Mouse (Mus musculus) forelimb bud, embryonic 11.5 days (tissue): ENCODE results near the gene Znrf1.

Source experiments
- DNase-seq: peaks from one replicate; pipeline ENCODE4 v3.0.0-alpha.2; 2012; ENCODE audit warnings: low read depth, low spot score

Gene Znrf1

DNA sequence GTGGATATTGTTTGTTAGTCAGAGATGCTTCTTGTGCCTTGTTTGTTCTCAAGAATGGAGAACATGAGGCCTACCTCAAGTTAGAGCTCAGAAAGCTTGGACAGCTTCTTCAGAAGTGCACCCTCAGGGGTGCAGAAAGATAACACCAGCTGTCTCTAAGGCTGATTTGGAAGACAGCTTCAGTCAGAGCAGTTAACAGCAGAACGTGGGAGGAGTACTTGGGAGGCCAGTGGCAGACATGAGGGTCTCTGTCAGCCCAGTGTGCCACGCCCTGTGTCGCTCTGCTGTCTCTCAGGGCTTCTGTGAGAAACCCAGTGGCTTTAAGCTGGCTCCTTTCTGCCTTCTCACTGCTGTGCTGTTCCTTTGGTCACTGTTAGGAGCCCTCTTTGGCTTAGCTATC, 32.1 kb downstream of the Znrf1 start:
- DNase-seq = no peak

DNA sequence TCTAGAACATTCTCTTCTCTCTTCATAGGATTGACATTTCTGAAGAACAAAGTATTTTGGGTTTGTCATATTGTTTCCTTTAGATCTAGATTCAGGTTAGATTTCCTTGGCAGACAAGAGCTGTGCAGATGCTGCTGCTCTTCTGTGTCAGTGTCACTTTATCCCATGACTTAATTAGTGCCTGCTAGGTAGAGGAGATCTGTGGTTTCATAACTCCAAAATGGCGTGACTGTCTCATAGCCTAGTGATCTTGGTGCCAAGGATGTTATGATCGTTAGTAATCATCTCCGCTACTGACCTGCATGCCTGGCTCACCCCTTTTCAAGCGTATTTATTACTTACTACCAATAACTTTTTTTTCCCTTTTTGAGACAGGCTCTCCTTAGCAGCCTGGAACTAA, 34.0 kb downstream of the Znrf1 start:
- DNase-seq = no peak

DNA sequence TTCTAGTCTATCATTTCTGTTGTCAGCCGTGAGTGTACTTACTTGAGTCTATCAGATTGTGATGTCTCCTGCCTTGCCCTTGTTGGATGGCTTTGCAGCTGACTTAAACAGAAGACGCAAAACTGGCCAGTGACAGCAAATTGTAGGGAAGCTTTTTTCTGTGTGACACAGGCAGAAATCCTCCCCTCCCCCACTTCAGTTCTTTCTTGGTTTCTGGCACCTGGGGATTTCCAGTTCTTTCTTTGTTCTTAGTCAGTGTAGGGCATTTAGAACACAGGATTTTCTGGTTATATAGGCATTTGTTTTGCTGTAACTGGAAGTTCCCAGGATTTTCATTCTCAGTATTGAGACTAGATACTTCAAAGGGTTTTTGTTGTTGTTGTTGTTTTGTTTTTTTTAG, 34.5 kb downstream of the Znrf1 start:
- DNase-seq = no peak

DNA sequence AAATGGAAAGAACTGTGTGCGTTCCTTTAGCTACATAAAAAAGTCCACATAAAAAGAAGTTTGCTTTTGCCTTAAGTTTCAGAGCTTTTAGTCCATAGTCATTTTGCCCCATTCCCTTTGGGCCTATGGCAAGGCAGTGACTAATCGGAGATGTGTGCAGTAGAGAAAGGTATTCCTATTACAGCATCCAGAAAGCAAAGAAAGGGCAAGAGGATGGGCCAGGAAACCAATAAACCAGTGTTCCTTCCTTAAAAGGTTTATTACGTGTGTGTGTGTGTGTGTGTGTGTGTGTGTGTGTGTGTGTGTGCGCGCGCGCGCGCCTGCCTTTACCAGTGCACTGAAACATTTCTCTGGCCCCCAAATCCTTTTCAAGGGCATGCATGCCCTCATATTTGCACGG, 35.8 kb downstream of the Znrf1 start:
- DNase-seq = no peak

DNA sequence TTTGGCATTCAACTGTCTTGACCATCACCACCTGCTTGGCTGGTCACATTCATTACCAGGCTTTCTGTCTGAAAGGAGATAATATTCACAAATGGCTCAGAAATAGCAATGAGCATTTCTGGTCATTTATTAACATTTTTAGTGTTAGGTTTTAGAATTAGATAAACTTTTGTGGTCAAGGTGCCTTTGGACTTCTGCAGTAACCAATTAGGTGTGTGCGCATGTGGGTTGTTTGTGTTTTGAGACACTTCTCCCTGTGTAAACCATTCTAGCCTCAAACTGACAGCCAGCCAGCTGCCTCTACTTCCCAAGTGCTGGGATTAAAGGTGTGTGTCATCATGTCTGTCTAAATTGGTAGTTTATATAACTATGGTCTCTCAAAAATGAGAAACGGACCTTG, 36.5 kb downstream of the Znrf1 start:
- no peak for DNase-seq

DNA sequence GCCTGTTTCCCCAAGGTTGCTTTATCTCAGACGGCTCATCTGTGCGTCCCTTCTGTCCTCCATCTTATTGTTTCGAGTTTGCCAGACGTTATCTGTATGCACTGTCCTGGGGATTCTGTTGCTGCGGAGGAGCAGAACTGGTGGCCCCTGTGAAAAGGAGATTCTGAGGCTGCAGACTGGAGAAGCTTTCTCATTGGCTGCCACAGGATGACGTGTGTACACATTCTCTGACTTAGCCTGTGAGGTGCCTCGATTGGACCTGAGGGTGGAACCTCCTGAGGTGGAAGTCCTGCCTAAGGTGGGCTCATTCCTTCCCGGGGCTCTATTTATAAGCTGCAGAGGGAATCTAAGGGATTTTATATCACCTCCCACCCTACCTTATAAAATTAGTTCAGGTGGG, 37.7 kb downstream of the Znrf1 start:
- no peak for DNase-seq

DNA sequence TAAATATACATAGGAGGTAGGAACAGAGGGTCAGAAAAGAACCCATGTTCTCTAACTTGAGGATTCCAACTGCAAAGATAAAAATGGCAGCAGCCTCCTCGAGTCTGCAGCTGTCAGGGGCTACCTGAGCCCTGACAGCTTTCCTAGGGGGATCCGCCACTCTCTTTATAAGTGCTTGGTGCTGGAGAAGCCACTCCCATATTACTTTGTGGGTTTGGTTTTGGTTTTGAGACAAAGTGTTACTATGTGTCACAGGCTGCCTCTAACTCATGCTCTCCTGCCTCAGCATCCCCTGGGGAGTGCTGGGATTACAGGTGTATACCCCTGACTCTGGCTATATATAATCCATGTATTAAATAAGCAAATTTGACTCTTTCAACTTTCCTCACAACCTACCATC, 38.1 kb downstream of the Znrf1 start:
- no peak for DNase-seq

DNA sequence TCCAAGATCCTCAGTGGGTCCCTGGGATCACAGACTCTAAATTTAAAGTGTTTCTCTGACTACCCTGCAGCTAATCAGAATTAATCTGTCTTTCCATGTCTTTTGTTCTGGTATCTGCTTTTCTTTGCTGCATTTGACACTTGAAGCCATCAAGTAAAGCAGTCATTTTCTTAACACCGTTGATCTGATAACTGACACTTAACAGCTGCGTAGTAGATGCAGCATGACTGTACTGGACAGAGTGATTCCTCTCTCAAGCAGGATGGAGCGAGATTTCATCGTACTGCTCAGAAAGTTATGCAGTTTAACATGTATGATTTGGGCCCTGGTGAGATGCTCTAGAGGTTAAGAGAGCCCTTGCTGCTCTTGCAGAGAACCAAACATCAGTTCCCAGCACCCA, 39.6 kb downstream of the Znrf1 start:
- no peak for DNase-seq

DNA sequence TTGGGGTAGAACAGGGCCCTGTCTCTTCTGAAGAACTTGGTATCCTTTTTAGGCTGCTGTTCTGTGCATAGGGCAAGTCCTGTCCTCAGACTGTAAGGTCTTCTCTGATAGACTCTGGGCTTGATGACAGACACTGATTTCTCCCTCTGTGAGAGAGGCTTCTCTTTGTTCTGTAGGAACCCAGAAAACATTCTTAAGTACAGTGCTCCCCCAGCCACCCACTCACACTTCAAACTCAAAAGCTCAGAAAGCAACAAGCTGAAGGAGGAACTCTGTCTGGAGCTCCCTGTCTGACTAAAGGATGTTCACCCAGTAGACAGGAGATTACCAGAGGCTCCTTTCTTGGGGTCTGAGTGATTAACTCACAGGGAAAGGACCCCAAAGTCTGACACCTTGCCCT, 40.6 kb downstream of the Znrf1 start:
- DNase-seq = no peak

DNA sequence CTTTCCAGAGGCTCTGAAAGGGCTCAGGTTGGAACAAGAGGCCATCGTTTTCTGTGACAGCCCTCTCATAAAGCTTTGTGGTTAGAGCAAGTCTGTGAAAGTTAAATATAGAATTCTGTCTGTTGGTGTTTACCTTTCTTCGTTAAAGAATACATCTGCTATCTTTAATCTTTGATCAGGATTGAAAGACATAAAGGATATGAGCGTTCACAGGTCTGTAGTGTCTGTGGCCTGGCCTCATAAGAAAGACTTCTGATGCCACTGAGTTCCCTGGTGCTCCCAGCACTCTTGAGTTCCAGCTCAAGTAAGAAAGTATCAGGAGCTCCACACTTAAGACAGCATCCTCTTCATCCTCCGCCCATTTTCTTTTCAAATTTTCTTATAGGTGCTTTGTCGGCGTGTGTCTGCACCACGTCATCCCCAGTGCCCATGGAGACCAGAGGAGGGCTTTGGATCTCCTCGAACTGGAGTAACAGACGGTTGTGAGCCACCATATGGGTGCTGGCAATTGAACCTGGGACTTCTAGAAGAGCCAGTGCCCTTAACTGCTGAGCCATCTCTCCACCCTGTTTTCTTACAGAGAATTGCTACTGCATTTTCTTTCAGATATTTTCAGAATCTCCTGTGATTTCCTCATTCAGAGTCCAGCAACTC, 42.1 kb downstream of the Znrf1 start:
- DNase-seq = no peak

DNA sequence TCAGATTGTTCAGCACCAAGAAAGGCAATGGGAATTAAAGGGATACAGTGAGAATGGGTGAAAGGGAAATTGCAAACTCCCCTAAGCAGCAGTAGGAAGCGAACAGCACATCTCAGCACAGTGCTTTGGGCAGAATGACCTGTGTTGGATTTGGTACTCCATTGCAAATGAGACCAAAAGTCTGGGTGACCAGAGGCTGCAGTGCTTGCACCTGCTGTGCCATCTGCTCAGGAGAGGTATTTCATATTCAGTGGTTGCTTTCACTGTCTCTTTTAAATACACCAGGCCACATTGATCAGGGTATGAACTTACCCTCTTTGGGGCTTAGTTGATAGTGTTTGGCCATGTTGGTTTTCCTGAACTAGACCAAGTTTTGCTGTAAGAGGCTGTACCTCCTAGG, 43.4 kb downstream of the Znrf1 start:
- DNase-seq = no peak

DNA sequence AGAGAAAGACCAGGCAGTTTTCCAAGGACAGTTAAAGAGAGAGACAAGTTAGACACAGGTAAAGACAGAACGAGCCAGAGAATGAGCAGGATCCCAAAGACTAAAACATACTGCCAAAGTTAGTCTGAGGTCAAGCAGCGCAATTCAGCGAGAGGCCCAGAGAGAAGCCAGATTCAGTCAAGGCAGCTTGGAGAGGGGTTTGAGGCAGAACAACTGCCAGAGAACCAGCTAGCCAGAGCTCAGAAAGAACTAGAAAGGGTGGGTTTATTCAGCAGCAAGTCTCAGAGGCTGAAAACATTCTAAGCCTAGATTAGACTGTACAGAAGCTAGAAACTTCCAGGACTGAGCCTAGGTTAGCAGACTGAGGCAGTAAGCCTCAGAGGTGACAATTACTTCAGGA, 44.4 kb downstream of the Znrf1 start:
- no peak for DNase-seq

DNA sequence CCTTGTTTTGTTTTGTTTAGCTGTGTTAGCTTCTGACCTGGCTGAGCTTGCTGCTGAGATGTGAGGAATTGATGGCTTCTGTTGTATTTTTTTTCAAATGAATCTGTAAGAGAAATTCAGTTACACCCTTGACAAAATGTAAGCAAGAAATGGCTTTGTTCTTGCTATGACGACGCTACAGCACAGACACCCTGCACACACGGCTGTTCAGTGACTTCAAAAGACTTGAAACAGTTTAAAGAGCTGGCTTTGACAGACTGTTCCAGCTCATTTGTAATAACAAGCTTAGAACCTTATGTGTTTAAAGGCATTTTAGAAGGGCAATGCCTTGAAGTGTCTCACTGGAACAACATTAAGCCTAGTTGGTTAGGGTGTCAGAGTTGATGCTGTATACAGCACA, 46.5 kb downstream of the Znrf1 start:
- no peak for DNase-seq

DNA sequence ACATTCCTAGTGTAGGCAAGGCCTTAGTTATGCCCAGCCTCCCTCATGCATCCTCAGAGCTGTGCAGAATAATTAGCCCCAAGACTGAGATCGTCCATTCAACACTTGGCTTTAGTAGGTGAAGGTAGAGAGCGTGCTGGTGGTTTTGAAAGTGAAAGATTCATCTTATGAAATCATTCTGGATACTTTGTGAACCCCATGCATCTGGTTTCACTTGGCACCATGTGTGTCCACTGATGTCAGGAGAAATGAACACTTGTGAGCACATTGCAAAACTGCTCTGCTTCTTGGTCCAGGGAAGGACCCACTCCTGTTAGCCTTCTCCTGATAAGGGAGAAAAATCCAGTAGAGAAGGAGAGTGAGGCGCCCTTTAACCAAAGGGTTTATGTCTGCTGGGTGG, 49.0 kb downstream of the Znrf1 start:
- DNase-seq = no peak

DNA sequence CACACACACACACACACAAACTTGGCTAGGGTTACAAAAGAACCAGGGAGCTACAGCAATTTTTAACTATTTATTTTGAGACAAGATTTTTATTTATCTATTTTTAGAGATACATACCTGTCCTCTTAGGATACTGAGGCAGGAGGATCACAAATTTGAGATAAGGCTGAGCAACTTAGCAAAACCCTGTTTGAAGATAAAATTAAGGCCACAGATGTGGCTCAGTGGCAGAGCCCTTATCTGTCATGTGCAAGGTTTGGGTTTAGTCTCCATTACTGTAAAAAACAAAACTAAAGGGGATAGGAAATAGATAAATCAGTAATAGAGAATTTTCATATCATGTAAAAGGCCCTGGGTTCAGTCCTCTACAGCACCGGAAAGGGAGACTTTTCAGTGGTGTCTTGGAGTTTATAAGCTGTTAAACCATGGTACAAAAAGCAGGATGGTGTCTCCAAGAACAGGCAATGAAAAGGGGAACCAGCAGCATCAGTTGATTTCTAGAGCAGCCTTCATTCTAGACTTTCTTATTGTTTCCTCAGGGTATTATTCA, 51.7 kb downstream of the Znrf1 start:
- no peak for DNase-seq

DNA sequence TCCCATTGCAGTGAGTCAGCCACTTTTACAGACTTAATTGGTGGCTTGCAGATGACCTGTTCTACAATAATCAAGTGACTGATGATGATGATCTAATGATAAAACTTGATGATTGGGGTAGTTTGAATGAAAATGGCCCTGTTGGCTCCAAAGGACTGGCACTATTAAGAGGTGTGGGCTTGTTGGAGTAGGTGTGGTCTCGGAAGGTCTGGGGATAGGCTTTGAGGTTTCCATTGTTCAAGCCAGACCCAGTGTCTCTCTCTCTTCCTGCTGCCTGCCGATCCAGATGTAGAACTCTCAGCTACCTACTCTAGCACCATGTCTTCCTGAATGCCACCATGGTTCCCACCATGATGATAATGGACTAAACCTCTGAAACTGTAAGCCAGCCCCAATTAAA, 52.4 kb downstream of the Znrf1 start:
- DNase-seq = no peak

DNA sequence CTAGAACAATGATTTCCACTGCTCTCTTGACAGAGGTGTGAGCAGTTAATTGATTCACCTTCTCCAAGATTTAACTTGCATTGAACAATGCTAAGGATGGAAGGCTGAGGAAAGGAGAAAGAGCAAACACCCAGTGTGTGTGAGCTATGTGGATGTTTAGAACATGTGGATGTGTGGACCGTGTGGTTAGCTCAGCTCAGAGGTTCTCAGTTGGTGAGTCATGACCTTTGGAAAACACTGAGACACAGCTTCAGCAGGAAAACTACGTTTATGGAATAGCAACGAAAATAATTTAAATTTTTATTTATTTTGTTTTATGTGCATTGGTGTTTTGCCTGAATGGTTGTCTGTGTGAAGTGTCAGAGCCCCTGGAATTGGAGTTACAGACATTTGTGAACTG, 54.3 kb downstream of the Znrf1 start:
- DNase-seq = no peak

DNA sequence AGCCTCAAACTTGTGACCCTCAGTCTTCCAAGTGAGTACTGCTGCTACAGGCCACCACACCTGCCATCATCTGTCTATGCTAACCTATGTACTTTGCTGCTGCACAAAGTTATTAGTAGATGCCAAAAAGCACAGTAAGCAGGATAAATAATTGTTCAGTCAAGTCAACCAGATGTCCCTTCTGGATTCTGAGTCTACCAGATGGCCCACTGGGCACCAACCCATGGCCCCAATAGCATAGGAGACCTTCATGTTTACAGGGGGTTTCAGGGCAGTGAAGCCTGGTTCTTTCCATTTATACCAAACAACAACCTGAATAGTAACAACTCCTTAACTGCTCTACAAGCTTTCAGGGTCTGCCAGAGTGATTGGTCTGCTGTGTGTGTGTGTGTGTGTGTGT, 55.3 kb downstream of the Znrf1 start:
- DNase-seq = no peak

DNA sequence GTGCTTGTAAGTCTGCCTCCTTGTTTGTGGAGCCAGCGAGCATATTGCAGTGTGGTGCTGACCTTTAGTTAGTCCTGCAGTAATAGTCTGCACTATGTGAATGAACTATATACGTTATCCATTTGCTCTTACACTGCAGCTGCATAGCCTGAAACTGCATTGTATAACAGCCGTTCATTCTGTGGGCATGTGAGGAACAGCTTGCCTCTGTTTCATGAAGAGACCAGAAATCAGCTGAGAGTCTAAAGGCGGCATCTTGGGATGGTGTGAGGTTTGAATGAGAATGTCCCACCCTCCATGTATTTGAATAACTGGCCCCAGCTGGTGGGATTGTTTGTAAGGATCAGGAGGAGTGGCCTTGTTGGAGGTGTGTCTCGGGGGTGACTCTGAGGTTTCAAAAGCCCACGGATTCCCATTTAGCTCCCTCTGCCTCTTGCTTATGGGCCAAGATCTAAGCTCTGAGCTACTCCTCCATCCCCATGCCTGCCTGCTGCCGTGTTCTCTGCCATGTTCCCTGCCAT, 56.6 kb downstream of the Znrf1 start:
- DNase-seq = no peak

DNA sequence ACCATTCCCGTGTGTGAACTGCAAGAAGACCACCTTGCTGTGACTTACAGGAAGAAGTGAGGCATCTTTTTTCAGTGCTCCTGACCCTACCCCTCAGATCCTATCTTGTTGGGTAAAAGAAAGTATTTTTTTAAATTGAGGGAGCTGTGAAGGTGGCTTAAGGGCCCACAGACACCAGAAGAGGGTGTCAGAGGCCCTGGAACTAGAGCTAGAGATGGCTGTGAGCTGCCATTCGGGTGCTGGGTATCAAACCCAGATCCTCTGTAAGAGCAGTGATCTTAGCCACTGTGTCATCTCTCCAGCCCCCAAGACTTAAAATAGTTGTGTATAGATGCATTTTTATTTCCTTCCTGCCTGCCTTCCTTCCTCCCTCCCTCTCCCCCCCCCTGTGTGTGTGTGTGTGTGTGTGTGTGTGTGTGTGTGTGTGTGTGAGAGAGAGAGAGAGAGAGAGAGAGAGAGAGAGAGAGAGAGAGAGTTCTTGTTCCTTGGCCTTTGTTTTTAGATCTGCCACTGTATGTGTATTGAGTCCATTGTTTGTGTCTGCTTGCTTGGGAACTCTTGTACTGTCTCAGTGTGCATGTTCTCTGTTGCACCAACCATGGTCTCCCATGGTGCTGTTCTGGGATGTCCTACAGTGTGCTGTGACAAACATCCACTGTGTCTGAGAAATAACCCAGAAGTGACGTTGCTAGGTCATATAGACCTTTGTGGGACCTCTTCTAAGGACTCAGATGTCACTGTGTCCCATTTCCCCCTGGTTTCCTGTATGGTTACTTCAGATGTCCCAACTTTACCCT, 58.3 kb downstream of the Znrf1 start:
- no peak for DNase-seq

DNA sequence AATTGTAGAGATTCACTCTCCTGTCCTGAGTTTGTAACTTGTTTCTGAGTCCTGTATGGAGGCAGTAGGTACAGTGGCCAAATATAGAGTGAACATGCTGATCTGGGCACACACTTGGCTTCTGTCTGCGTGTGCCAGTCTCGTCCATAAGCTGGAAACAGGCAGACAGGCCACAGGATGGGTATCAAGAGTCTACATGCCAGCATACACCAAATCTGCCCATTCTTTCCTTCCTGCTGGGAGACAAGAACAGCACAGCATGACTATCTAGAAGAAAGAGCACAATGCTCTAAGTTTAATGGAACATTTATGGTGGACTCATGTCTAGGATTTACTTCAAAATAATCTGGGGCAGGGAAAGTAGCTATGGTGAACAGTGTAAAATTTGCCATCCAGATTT, 59.1 kb downstream of the Znrf1 start:
- no peak for DNase-seq

DNA sequence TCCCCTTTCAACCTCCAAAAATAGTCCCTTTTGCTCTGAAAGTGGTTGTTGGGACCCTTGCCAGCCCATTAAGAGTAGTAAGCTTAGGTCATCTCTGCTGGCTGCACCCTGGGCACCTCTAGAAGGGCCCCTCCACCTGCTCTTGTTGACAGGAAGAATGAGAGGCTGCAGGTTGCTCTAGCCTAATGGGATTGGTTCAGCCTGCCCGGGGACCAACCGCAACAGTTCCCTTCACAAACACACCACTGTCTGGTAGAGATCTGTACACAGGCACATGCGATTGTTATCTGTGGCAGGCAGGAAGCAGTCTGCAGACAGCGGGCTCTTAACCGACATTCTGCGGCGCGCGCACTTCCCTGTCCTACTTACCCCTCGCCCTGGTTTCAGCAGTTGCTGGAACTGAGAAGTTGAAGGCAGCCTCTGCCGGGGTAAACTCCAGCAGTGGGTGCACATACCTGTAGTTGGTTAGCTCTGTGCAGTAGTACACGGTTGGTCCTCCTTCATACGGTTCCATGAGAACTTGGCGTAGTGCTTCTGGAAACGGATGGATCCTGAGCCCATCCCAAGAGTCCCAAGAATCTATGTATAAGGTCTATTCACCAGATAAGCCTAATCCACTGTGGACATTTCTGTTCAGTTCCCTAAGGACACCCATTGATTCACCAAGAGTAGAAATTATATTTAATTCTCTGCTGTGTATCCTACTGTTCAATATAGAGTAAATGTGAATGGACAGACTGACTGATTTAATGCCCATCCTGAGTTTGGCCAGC, 60.0 kb downstream of the Znrf1 start:
- DNase-seq = no peak
